Mouse (Mus musculus) cerebellum, adult 2 months (tissue): ENCODE measurements around the gene Uhmk1.

Experiments
- CTCF ChIP-seq: fragments of 200-500 bp; IDR thresholded peaks from 2 replicates; pipeline ENCODE4 v1.5.1; 2011; ENCODE audit warnings: low read depth, mild to moderate bottlenecking, control low read depth, low read length, moderate library complexity, borderline replicate concordance; ENCODE audit not compliant: insufficient read depth
- POLR2A ChIP-seq: fragments of 200-500 bp; IDR thresholded peaks from 2 replicates; pipeline ENCODE4 v1.6.1; 2011; ENCODE audit warnings: low read length, control low read depth, borderline replicate concordance; ENCODE audit not compliant: insufficient read depth

- TF ChIP-seq POLR2A (no peak), CTCF (no peak)
These were observed 54.7 kb downstream of the Uhmk1 start for GRCm38 (mm10) chr1:170160397-170160938.
